Mouse (Mus musculus) adrenal gland, adult 8-10 months (tissue): ENCODE measurements around the gene Hpcal1. TPM values are rescaled to one million over a fixed set of nuclear protein-coding genes. Genes with fewer than 3 reads are reported as not detected.
A peak's percentile ranks its signal among the peaks of the same experiment; 100 is the strongest.

ENCODE experiments used
- DNase-seq: peaks from one replicate; pipeline ENCODE4 v3.0.0; 2022
- total RNA-seq, 4 experiments: library from RNA; stranded (reverse); gene quantifications; 2 replicates each; pipeline ENCODE4 v1.2.4; 2022

The Hpcal1 gene
- total RNA-seq, 4 experiments from 2014 or later, result 18.8 to 34.0 (median 25.4) TPM

DNA sequence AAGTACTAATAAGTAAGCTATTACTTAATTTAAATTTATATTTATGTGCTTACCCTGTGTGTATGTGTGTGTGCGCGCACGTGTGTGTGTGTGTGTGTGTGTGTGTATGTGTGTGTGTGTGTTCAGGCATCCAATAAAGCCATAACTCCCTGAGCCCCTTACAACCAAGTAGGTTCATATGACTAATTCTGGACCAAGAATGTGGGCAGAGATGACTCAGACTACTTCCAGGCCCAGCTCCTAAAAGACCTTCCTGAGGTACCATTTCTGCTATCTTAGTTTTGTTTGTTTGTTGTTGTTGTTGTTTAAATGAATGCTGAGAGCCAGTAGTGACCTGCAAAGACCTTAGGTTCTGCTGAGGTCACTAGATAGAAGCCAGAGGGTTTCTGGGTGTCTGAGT is 1.7 kb upstream of the Hpcal1 start:
- DNase-seq, result no peak

DNA sequence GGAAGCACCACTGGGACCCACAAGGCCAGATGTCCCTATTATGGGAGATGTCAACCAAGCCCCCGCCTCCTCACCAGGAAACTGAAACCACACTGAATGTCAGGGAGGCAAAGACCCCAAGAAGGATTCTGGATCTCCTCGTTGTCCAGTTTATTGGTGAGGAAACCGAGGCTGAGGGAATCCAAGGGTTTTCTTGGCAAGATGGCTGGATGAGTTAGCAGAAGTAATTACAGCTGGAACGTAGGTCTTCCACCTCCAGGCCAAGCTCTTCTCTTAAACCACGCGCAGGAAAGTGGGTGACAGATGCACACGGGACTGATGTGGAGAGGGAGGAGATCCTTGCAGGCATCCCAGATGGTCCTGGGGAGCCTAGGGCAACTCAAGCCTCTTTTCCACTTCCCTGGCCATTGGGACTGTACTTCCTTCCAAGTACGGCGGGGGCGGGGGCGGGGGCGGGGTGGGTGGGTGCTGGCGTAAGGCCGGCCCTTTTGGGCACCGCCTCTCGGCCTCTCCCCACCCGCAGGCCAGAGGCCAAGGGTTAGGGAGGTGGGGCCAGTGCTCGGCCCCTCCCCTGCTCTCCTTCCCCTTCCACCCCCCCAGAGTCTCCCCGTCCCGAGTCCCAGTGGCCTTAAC is 609 bp upstream of the Hpcal1 start:
- DNase-seq, result peak; percentile 14

DNA sequence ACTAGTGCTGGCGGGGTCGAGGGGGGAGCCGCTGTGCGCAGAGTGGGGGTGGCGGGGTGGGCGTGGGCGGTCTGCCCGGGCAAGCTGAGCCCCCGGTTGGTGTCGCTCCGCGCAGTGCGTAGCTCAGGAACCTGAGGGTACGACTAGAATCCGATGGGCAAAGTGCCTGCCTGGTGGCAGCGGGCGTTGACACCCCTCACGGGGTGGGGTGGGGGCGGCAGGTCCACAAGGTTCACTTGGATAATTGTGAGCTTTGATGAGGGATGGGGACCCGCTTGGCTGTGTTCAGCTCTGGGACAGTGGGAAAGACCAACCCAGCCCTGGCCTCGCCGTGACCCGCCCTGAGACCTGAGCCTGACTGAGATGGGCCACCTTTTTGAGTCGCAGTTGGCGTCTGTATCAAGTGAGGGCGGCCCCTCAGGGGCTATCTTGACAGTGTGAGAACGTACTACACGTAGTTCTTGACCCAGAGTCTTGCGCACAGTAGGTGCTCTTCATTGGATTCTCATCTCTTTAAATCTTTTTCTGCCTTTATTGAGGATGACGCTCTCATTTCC is 742 bp downstream of the Hpcal1 start:
- peak; percentile 24 for DNase-seq

- DNase-seq, result peak; percentile 19
Observed at GRCm38 (mm10) chr12:17691891-17692321, 1.2 kb downstream of the Hpcal1 start.

- DNase-seq, result no peak
Observed at GRCm38 (mm10) chr12:17692356-17692755, 1.7 kb downstream of the Hpcal1 start.

DNA sequence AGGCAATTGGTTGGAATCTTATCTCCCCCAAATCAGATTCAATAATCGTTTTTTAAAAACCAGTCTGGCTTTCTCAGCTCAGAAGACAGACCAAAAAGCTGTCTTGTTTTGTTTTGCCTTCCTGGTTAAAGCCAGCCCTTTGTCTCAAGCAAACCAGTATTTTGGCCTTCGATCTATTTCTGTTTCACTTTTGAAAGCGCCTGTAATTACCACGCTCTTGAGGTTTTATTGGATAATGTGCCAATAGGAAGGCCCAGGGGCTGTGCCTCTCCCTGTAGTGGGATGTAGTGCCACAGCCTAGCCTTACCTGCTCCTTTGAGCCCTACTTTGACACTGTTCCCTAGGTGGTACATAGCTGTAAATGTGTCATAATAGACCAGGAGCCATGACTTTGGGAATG is 2.3 kb downstream of the Hpcal1 start:
- DNase-seq, result no peak

DNA sequence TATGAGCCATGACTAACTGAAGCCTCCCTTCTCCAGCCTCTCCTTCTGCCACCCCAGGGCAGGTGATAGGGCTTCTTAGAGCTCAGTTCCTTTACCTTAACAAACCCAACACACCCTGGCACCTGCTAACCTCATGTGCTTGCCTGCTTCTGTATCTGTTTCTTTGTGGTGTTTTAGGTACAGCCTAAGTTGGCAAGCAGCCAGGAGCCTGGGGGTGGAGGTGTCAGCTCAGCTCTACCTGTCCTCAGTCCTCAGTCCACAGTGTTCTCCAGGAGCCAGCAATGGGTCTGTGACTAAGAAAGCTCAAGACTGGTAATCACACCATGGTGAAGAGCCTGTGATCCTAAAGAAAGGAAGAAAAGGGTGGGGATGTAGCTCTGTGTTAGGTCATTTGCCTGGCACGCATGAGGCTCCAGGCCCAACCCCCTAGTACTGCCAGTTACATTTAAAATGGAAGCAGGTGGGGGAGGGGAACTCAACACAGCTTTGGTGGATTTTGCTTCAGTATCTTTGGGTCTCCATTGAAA is 4.0 kb downstream of the Hpcal1 start:
- no peak for DNase-seq

DNA sequence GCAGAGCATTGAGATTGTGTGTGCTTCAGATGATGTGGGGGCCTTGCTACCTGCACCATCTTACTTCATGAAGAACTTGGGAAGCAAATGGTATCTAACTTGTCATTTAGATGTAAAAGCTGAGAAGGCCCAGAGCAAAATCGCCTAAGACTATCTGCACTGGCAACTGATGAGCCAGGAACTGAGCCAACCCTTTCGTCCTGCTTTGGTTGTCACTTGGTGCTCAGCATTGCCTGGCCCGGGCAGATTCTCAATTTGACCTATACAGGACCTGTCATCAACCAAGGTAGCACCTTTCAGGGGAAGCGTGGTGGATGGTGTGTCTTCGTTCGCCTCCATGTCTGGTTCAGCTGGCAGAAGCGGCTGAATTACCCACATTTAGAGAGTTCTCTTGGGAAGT is 5.7 kb downstream of the Hpcal1 start:
- no peak for DNase-seq

DNA sequence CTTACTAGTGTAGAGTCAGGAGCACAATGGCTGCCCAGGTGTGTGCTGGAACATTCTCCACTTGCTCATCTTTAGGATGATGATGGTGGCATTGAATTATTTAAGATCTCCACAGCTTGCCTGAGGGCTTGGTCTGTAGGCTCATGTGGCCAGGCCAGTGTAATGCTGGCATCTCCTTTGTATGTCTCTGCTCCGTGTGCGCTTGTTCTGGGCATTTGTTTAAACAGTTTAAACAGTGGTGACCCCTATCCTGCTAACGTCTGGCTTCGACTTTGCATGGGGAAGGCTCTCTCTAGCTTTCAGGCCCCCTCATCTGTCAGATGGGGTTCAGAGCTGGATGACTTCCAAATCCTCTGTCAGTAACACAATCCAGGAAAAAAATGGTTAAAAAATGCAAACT is 8.3 kb downstream of the Hpcal1 start:
- no peak for DNase-seq

DNA sequence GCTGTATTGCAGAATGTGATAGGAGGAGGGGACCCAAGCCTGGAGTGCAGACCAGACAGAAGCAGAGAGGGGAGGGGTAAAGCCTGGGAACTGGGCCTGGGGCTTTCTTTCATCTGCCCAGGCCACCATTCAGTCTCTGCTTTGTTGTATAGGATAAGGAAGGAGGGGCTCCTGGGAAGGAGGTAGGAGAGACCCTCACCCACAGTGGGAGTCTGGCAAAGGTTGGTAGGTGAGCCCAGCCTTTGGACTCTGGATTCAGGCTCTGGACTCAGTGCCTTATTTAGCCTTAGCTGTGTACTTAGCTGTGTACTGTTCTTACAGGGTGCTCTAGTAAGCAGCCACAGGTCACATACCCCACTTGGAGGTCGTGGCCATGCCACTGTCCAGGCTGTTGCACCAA is 8.8 kb downstream of the Hpcal1 start:
- no peak for DNase-seq

DNA sequence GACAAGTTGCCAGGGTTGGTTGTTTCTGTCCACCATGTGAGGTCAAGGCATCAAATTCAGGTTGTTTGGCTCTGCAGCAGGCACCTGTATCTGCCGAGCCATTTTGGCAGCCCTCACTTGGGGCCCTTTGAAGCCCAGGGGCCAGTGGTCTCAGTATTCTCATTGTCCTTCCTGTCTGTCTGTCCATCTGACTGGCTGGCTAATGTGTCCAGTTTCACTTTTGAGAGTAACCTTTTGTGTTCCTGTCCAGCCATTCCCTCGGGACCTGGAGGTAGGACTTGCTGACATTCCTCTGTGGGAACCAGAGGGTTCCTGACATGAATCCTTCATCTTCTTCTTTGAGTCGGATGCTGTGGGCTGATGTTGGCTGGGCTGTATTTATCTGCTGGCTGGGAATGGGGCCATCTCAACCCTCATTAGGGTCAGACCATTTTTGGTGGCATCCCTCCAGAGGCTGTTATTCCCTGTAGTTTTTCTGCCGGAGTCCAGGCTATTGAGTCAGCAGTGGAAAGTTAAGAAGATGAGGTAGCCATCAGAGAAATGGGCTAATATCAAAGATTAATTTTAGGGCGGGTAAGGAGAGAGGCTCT is 10.6 kb downstream of the Hpcal1 start:
- DNase-seq, result no peak

DNA sequence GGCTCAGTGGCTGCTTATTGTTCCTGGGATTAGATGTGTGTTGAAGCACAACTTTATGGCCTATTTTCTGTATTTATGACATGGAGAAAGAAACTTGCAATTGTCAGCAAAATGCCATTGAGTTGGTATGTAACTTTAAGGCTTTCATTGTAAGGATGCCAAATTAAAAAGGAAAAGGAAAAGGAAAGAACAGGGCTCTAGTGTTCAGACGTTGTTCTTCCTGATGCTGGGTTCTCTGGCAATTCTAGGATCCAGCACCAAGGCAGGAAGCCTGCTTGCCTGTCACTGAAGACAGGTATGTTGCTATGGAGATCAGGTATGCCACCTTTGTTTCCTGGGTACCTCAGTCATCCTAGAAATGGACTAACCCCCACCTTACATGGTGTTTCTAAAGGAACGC is 11.1 kb downstream of the Hpcal1 start:
- no peak for DNase-seq

DNA sequence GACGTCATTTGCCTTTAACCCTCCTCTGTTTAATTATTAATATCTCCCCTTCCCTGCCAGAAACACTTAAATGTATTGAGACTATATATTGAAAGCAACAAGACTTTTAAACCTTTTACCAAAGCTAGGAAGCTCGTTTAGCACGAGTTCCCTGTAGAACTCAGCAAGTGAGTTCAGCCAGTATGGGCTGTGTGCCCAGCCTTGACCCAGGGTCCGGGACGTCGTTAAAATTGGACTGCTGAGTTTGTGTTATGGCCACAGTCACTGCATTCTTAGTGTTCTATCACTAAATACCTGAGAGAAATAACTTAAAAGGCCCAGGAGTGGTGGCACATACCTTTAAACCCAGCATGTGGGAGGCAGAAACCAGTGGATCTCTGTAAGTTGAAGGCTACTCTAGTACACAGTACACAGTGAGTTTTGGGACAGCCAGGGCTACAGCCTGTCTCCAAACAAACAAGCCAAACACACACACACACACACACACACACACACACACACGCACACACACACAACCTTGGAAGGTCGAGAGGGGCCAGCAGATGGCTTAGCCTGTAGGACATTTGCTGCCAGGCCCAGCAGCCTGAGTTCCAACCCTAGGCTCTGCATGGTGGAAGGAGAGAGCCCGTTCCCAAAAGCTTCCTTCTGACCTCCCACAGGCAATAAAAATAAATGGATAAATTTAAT is 11.7 kb downstream of the Hpcal1 start:
- no peak for DNase-seq

- no peak for DNase-seq
Observed at GRCm38 (mm10) chr12:17702944-17703335, 12.3 kb downstream of the Hpcal1 start.

DNA sequence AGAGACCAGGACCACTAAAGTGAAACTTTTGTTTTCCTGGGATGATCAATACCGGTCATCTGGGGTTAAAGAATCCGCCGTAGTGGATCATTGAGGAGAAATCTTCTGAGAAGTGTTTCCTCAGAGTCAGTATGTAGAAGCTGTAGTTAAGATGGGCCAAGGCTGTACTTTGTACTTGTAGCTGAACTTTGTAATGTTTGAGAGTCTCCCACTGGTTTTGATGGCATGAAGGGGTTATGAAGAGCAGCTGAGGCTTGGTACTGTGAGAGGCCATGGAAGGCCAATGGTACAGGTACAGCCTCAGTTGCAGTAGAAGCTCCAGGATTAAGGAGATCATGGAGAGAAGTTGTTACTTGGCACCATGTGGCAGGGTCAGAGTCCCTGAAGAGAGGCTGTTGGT is 13.2 kb downstream of the Hpcal1 start:
- no peak for DNase-seq

DNA sequence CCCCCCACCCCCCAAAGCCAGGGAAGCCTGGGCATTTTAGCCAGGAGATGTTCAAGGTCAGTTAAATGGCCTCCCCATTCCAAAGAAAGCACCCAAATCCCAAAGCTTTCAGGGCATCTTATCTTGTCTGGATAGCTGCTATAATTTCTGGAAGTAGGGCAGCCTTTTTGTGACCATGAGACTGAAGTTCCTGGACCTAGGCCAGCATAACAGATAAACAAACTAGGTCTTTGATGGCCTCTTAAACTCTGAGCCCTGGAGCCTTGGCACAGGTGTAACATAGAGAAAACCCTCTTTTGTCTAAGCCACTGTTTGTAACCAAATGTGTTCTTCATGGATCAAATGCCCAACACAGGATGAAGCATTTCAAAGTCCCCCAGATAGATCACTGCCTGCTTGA is 16.8 kb downstream of the Hpcal1 start:
- no peak for DNase-seq

GRCm38 (mm10) chr12:17709451-17709850 is 18.8 kb downstream of the Hpcal1 start:
- no peak for DNase-seq

DNA sequence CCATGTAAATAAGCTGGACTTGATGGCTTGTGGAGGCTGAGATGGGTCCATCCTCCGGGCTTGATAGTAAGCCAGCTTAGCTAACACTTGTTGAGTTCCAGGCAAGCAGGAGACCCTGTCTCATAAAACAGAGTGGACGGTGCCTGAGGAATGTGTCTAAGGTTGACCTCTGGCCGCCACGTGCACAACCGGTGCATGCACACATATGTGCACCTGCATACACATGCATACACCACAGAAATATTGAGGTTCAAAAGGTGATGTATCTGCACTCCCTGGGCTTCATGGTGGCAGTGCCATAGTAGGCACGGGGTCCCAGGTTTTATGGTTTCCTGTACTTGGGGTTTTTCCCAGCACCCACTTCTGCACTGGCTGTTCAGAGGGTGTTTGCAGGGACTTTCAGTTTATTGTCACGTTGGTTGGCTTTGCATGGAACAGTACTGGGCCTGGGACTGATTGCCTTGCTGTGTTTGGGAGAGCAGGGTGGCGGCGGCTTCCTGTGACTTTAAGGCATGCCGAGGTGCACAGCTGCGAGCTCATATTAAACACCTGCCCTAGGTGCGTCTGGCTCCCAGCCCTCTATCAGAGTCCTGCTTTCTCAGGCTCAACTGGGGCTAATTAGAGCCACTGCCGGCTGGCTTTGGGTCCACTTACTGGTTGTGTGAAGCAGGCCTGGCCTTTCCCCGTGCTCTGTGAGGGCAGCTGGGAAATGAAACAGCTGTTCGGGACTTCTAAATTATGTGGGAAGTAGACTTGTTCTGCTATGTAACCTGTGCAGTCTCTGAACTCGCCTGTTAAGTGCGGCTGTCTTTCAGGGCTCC is 19.5 kb downstream of the Hpcal1 start:
- no peak for DNase-seq

- no peak for DNase-seq
Observed at GRCm38 (mm10) chr12:17710747-17711092, 20.1 kb downstream of the Hpcal1 start.

- no peak for DNase-seq
Observed at GRCm38 (mm10) chr12:17711731-17712388, 21.2 kb downstream of the Hpcal1 start.

- no peak for DNase-seq
Observed at GRCm38 (mm10) chr12:17712571-17712970, 21.9 kb downstream of the Hpcal1 start.
